Mouse (Mus musculus) MEL (cell line): ENCODE data around the gene Csf2rb2. TPM values are rescaled to one million over a fixed set of nuclear protein-coding genes. Genes with fewer than 3 reads are reported as not detected.

Experiments
- DNase-seq: peaks from one replicate; pipeline ENCODE4 v3.0.0; 2011; ENCODE audit warnings: low read depth, low spot score
- H3K27ac ChIP-seq: 2 replicates; pipeline ENCODE4 v1.5.1; 2012; ENCODE audit warnings: low read depth, mild to moderate bottlenecking, control low read depth, low read length, moderate library complexity; ENCODE audit not compliant: control insufficient read depth
- H3K27me3 ChIP-seq, 2 experiments: fragments of 150-350 bp in 1 of 2; sonication (generic) in 1 of 2; 2 replicates each; pipeline ENCODE4 v1.6.1; 2012; ENCODE audit warnings: low read length in 2 of 2, mild to moderate bottlenecking in 2 of 2, improper control_type of control experiment in 1 of 2, moderate library complexity in 1 of 2; ENCODE audit not compliant: insufficient read depth in 2 of 2, control insufficient read depth in 1 of 2
- H3K36me3 ChIP-seq, 2 experiments: 2 replicates each; pipeline ENCODE4 v1.6.1; 2012 to 2014; ENCODE audit warnings: low read length in 2 of 2, improper control_type of control experiment in 1 of 2, inconsistent platforms in 1 of 2, mild to moderate bottlenecking in 1 of 2; ENCODE audit not compliant: insufficient read depth in 2 of 2, control insufficient read depth in 1 of 2
- H3K4me1 ChIP-seq, 2 experiments: fragments of 150-350 bp in 1 of 2; sonication (generic) in 1 of 2; 2 replicates each; pipeline ENCODE4 v1.6.1; 2012; ENCODE audit warnings: low read length in 2 of 2, improper control_type of control experiment in 1 of 2, mild to moderate bottlenecking in 1 of 2; ENCODE audit not compliant: insufficient read depth in 2 of 2, control insufficient read depth in 1 of 2
- H3K4me3 ChIP-seq, 2 experiments: fragments of 150-350 bp in 1 of 2; sonication (generic) in 1 of 2; 2 replicates each; pipeline ENCODE4 v1.5.1; 2012; ENCODE audit warnings: low read depth in 2 of 2, low read length in 2 of 2, mild to moderate bottlenecking in 2 of 2, moderate library complexity in 2 of 2, control low read depth in 1 of 2, improper control_type of control experiment in 1 of 2; ENCODE audit not compliant: control insufficient read depth in 1 of 2, insufficient read depth in 1 of 2
- H3K79me2 ChIP-seq: 2 replicates; pipeline ENCODE4 v1.6.1; 2012; ENCODE audit warnings: mild to moderate bottlenecking, low read length, moderate library complexity; ENCODE audit not compliant: control insufficient read depth, poor library complexity, insufficient read depth
- H3K9ac ChIP-seq: 2 replicates; pipeline ENCODE4 v1.6.1; 2012; ENCODE audit warnings: low read depth, mild to moderate bottlenecking, control low read depth, low read length, moderate library complexity; ENCODE audit not compliant: control insufficient read depth, poor library complexity, severe bottlenecking
- H3K9me3 ChIP-seq: fragments of 150-350 bp; sonication (generic); replicated peaks from 2 replicates; pipeline ENCODE4 v1.6.1; 2012; ENCODE audit warnings: mild to moderate bottlenecking, low read length, improper control_type of control experiment, moderate library complexity; ENCODE audit not compliant: insufficient read depth
- BHLHE40 ChIP-seq: IDR thresholded peaks from 2 replicates; pipeline ENCODE4 v1.6.1; 2012; ENCODE audit warnings: low read depth, mild to moderate bottlenecking, inconsistent platforms, low read length, improper control_type of control experiment, borderline replicate concordance
- CHD1 ChIP-seq: IDR thresholded peaks from 2 replicates; pipeline ENCODE4 v1.6.1; 2012; ENCODE audit warnings: low read depth, mild to moderate bottlenecking, inconsistent platforms, low read length, improper control_type of control experiment
- CHD2 ChIP-seq: IDR thresholded peaks from 2 replicates; pipeline ENCODE4 v1.6.1; 2011; ENCODE audit warnings: low read length, improper control_type of control experiment
- CTCF ChIP-seq, 3 experiments: IDR thresholded peaks in 2 of 3; conservative IDR thresholded peaks in 1 of 3; 2 replicates each; pipeline ENCODE4 v1.5.1; 2011 to 2012; ENCODE audit warnings: low read length in 3 of 3, low read depth in 2 of 3, mild to moderate bottlenecking in 2 of 3, improper control_type of control experiment in 1 of 3, inconsistent platforms in 1 of 3, mixed read lengths in 1 of 3, moderate library complexity in 1 of 3; ENCODE audit not compliant: control insufficient read depth in 1 of 3, insufficient read depth in 1 of 3, poor library complexity in 1 of 3, severe bottlenecking in 1 of 3
- E2F4 ChIP-seq: IDR thresholded peaks from 2 replicates; pipeline ENCODE4 v1.6.1; 2011; ENCODE audit warnings: low read depth, low read length, improper control_type of control experiment, borderline replicate concordance
- ELF1 ChIP-seq: IDR thresholded peaks from 2 replicates; pipeline ENCODE4 v1.6.1; 2014; ENCODE audit warnings: low read depth, mild to moderate bottlenecking, inconsistent platforms, low read length, improper control_type of control experiment, moderate library complexity
- EP300 ChIP-seq, 2 experiments: IDR thresholded peaks; 2 replicates each; pipeline ENCODE4 v1.6.1; 2011; ENCODE audit warnings: improper control_type of control experiment in 2 of 2, low read length in 2 of 2, low read depth in 1 of 2, mild to moderate bottlenecking in 1 of 2
- ETS1 ChIP-seq: IDR thresholded peaks from 2 replicates; pipeline ENCODE4 v1.6.1; 2012; ENCODE audit warnings: low read depth, mild to moderate bottlenecking, inconsistent platforms, low read length, improper control_type of control experiment, moderate library complexity
- GABPA ChIP-seq: IDR thresholded peaks from 2 replicates; pipeline ENCODE4 v1.6.1; 2012; ENCODE audit warnings: low read depth, mild to moderate bottlenecking, inconsistent platforms, low read length, improper control_type of control experiment, moderate library complexity
- GATA1 ChIP-seq: IDR thresholded peaks from 2 replicates; pipeline ENCODE4 v1.6.1; 2011; ENCODE audit warnings: low read depth, low read length, improper control_type of control experiment
- HCFC1 ChIP-seq: IDR thresholded peaks from 2 replicates; pipeline ENCODE4 v1.6.1; 2012; ENCODE audit warnings: low read depth, mild to moderate bottlenecking, inconsistent platforms, low read length, improper control_type of control experiment, moderate library complexity
- JUND ChIP-seq: IDR thresholded peaks from 2 replicates; pipeline ENCODE4 v1.6.1; 2011; ENCODE audit warnings: low read depth, mild to moderate bottlenecking, improper control_type of control experiment, low read length
- MAFK ChIP-seq: IDR thresholded peaks from 2 replicates; pipeline ENCODE4 v1.6.1; 2011; ENCODE audit warnings: low read depth, mild to moderate bottlenecking, low read length, improper control_type of control experiment, borderline replicate concordance
- MAX ChIP-seq: IDR thresholded peaks from 2 replicates; pipeline ENCODE4 v1.6.1; 2011; ENCODE audit warnings: low read length, improper control_type of control experiment
- MAZ ChIP-seq: IDR thresholded peaks from 2 replicates; pipeline ENCODE4 v1.6.1; 2012; ENCODE audit warnings: low read depth, mild to moderate bottlenecking, inconsistent platforms, low read length, improper control_type of control experiment
- MEF2A ChIP-seq: IDR thresholded peaks from 2 replicates; pipeline ENCODE4 v1.6.1; 2014; ENCODE audit warnings: low read depth, mild to moderate bottlenecking, inconsistent platforms, low read length, improper control_type of control experiment; ENCODE audit not compliant: poor library complexity, insufficient replicate concordance, severe bottlenecking; ENCODE audit errors: extremely low read depth
- MXI1 ChIP-seq: IDR thresholded peaks from 2 replicates; pipeline ENCODE4 v1.6.1; 2011; ENCODE audit warnings: mild to moderate bottlenecking, low read depth, low read length, improper control_type of control experiment
- MYB ChIP-seq: IDR thresholded peaks from 2 replicates; pipeline ENCODE4 v1.6.1; 2011; ENCODE audit warnings: mild to moderate bottlenecking, low read depth, low read length, improper control_type of control experiment
- MYC ChIP-seq: IDR thresholded peaks from 2 replicates; pipeline ENCODE4 v1.6.1; 2011; ENCODE audit warnings: low read depth, mild to moderate bottlenecking, low read length, improper control_type of control experiment, moderate library complexity
- NELFE ChIP-seq: IDR thresholded peaks from 2 replicates; pipeline ENCODE4 v1.6.1; 2011; ENCODE audit warnings: low read depth, low read length, improper control_type of control experiment
- NRF1 ChIP-seq: IDR thresholded peaks from 2 replicates; pipeline ENCODE4 v1.6.1; 2014; ENCODE audit warnings: low read depth, mild to moderate bottlenecking, inconsistent platforms, low read length, improper control_type of control experiment, moderate library complexity; ENCODE audit not compliant: poor library complexity, insufficient read depth, severe bottlenecking
- POLR2A ChIP-seq, 2 experiments: IDR thresholded peaks; 2 replicates each; pipeline ENCODE4 v1.6.1; 2011 to 2012; ENCODE audit warnings: low read length in 2 of 2, mild to moderate bottlenecking in 2 of 2, control low read depth in 1 of 2, improper control_type of control experiment in 1 of 2, low read depth in 1 of 2, moderate library complexity in 1 of 2; ENCODE audit not compliant: control insufficient read depth in 1 of 2, insufficient read depth in 1 of 2, poor library complexity in 1 of 2
- POLR2AphosphoS2 ChIP-seq: IDR thresholded peaks from 2 replicates; pipeline ENCODE4 v1.6.1; 2011; ENCODE audit warnings: low read length, improper control_type of control experiment
- POLR2AphosphoS5 ChIP-seq: IDR thresholded peaks from 2 replicates; pipeline ENCODE4 v1.6.1; 2012; ENCODE audit warnings: low read depth, borderline replicate concordance, mild to moderate bottlenecking, inconsistent platforms, low read length, moderate library complexity, mixed read lengths
- RAD21 ChIP-seq: IDR thresholded peaks from 2 replicates; pipeline ENCODE4 v1.6.1; 2011; ENCODE audit warnings: mild to moderate bottlenecking, low read depth, low read length, improper control_type of control experiment
- RCOR1 ChIP-seq: IDR thresholded peaks from 2 replicates; pipeline ENCODE4 v1.6.1; 2012; ENCODE audit warnings: low read depth, mild to moderate bottlenecking, inconsistent platforms, low read length, improper control_type of control experiment
- SIN3A ChIP-seq: IDR thresholded peaks from 2 replicates; pipeline ENCODE4 v1.6.1; 2012; ENCODE audit warnings: low read length, improper control_type of control experiment, inconsistent platforms
- SMC3 ChIP-seq: IDR thresholded peaks from 2 replicates; pipeline ENCODE4 v1.6.1; 2011; ENCODE audit warnings: low read depth, low read length, improper control_type of control experiment
- TAL1 ChIP-seq: IDR thresholded peaks from 2 replicates; pipeline ENCODE4 v1.6.1; 2012; ENCODE audit warnings: mild to moderate bottlenecking, inconsistent platforms, low read length, moderate library complexity, mixed read lengths
- TBP ChIP-seq: IDR thresholded peaks from 2 replicates; pipeline ENCODE4 v1.8.0; 2011; ENCODE audit warnings: low read depth, low read length, improper control_type of control experiment
- TCF12 ChIP-seq: IDR thresholded peaks from 2 replicates; pipeline ENCODE4 v1.6.1; 2014; ENCODE audit warnings: low read depth, mild to moderate bottlenecking, inconsistent platforms, low read length, improper control_type of control experiment, moderate library complexity
- UBTF ChIP-seq: IDR thresholded peaks from 2 replicates; pipeline ENCODE4 v1.6.1; 2012; ENCODE audit warnings: low read depth, mild to moderate bottlenecking, inconsistent platforms, low read length, improper control_type of control experiment, moderate library complexity, borderline replicate concordance; ENCODE audit not compliant: insufficient read depth
- USF1 ChIP-seq: IDR thresholded peaks from 2 replicates; pipeline ENCODE4 v1.6.1; 2014; ENCODE audit warnings: low read depth, mild to moderate bottlenecking, inconsistent platforms, low read length, improper control_type of control experiment, moderate library complexity
- USF2 ChIP-seq, 2 experiments: IDR thresholded peaks; 2 replicates each; pipeline ENCODE4 v1.6.1; 2011 to 2012; ENCODE audit warnings: improper control_type of control experiment in 2 of 2, low read length in 2 of 2, borderline replicate concordance in 1 of 2, inconsistent platforms in 1 of 2, low read depth in 1 of 2, mild to moderate bottlenecking in 1 of 2; ENCODE audit not compliant: insufficient read depth in 1 of 2
- ZC3H11A ChIP-seq: IDR thresholded peaks from 2 replicates; pipeline ENCODE4 v1.6.1; 2012; ENCODE audit warnings: low read depth, mild to moderate bottlenecking, inconsistent platforms, low read length, improper control_type of control experiment
- ZKSCAN1 ChIP-seq: IDR thresholded peaks from 2 replicates; pipeline ENCODE4 v1.6.1; 2012; ENCODE audit warnings: low read depth, mild to moderate bottlenecking, inconsistent platforms, low read length, improper control_type of control experiment, moderate library complexity
- ZMIZ1 ChIP-seq: IDR thresholded peaks from 2 replicates; pipeline ENCODE4 v1.6.1; 2012; ENCODE audit warnings: low read depth, mild to moderate bottlenecking, inconsistent platforms, low read length, improper control_type of control experiment, moderate library complexity
- ZNF384 ChIP-seq: IDR thresholded peaks from 2 replicates; pipeline ENCODE4 v1.6.1; 2012; ENCODE audit warnings: low read depth, mild to moderate bottlenecking, inconsistent platforms, low read length, improper control_type of control experiment
- polyA plus RNA-seq, 2 experiments: library from polyadenylated mRNA; stranded (reverse) in 1 of 2; unstranded in 1 of 2; fragments of >175 nt in 1 of 2; fragments of >200 nt in 1 of 2; gene quantifications; 2 replicates each; pipeline versions ENCODE4 v1.2.1 to v1.2.4; 2012; ENCODE audit warnings: low replicate concordance in 2 of 2, low read depth in 1 of 2; ENCODE audit not compliant: insufficient read length in 2 of 2, insufficient read depth in 1 of 2, missing spikeins in 1 of 2
- total RNA-seq: library from RNA; depleted of rRNA; stranded (reverse); fragments of 300-350 nt; gene quantifications from 2 replicates; pipeline ENCODE4 v1.2.3, GENCODE M21; 2012

The Csf2rb2 gene
- total and polyA plus RNA-seq, 3 experiments: 0.54 to 1.8 TPM; not detected in 1

DNA sequence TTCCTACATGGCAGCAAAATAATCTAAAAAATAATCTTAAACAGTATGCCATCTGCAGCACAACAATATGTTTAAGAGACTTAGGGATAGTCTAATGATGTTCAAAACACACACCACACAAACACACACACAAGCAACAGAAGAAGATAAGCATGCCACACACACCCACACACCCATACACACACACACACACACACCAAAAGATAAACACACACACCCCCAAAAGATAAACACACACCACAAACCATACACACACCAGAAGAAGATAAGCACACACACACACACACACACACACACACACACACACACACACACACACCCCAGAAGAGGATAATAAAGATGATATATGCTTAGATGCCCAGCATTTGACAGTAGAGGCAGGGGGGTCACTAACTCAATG lies 34.3 kb downstream of the Csf2rb2 start:
- Histone ChIP-seq H3K36me3 (peaks cover 0 to 29% of the 10 kb centered on the region in 2 experiments; a peak in 2 of 4 replicates), H3K9me3 (no peaks in the 10 kb centered on the region), H3K4me1 (peaks cover 13 to 44% of the 10 kb centered on the region in 2 experiments), H3K27me3 (no peaks in the 10 kb centered on the region), H3K27ac (peak overlapping the region; percentile 59), H3K79me2 (no peaks in the 10 kb centered on the region), H3K9ac (no peak overlapping the region), H3K4me3 (no peak overlapping the region)
- no peak for DNase-seq
- peak; percentile 25; the same call in 1 of the 2 replicates for TF ChIP-seq MAX
- TF ChIP-seq E2F4: no peak
- TF ChIP-seq MYB: no peak
- TF ChIP-seq MYC: no peak
- TF ChIP-seq MXI1: no peak
- no peak; the same call in 1 of the 2 replicates for TF ChIP-seq SIN3A
- no peak for TF ChIP-seq NRF1
- no peak for TF ChIP-seq NELFE
- TF ChIP-seq MEF2A: no peak
- peak; percentile 40; the same call in 1 of the 2 replicates for TF ChIP-seq RCOR1
- TF ChIP-seq RAD21: no peak
- TF ChIP-seq BHLHE40: no peak
- TF ChIP-seq POLR2AphosphoS2: no peak
- no peak for TF ChIP-seq POLR2AphosphoS5
- 0 out of 2 replicates have a peak, but pooled peaks have one; percentile 26 for TF ChIP-seq HCFC1
- TF ChIP-seq ZC3H11A: no peak
- TF ChIP-seq TCF12: peak; percentile 88
- TF ChIP-seq MAZ: no peak
- TF ChIP-seq SMC3: no peak
- TF ChIP-seq TBP: no peak
- no peak for TF ChIP-seq ZKSCAN1
- TF ChIP-seq CTCF (IDR thresholded peaks at IDR 0.05 in 2 of 3, conservative IDR thresholded peaks at IDR 0.05 in 1 of 3; ENCODE audit: control insufficient read depth in 1 of 3, insufficient read depth in 1 of 3, low read depth in 2 of 3, low read length in 3 of 3, poor library complexity in 1 of 3, severe bottlenecking in 1 of 3): no peak
- peak; percentile 58 to 82; a peak in 3 of 4 replicates for TF ChIP-seq EP300 (IDR thresholded peaks at IDR 0.05; ENCODE audit: low read depth in 1 of 2, low read length in 2 of 2)
- no peak for TF ChIP-seq UBTF
- no peak for TF ChIP-seq CHD1
- no peak for TF ChIP-seq ZNF384
- TF ChIP-seq TAL1: peak; percentile 43; the same call in 1 of the 2 replicates
- no peak for TF ChIP-seq CHD2
- TF ChIP-seq ELF1: no peak
- TF ChIP-seq USF2 (IDR thresholded peaks at IDR 0.05; ENCODE audit: borderline replicate concordance in 1 of 2, insufficient read depth in 1 of 2, low read depth in 1 of 2, low read length in 2 of 2): no peak
- no peak for TF ChIP-seq USF1
- no peak for TF ChIP-seq JUND
- peak; percentile 76 for TF ChIP-seq GATA1
- no peak for TF ChIP-seq POLR2A (IDR thresholded peaks at IDR 0.05; ENCODE audit: control insufficient read depth in 1 of 2, insufficient read depth in 1 of 2, low read depth in 1 of 2, low read length in 2 of 2, poor library complexity in 1 of 2)
- TF ChIP-seq ETS1: peak; percentile 61
- TF ChIP-seq MAFK: no peak
- TF ChIP-seq ZMIZ1: no peak
- no peak for TF ChIP-seq GABPA
